Mouse (Mus musculus) B cell, adult 62 days (primary cell): ENCODE measurements around the gene Dcps. TPM values are rescaled to one million over a fixed set of nuclear protein-coding genes. Genes with fewer than 3 reads are reported as not detected.

Experiments
- total RNA-seq: library from RNA; stranded (reverse); gene quantifications from 4 replicates; pipeline ENCODE4 v1.2.4, GENCODE M21; 2023

The Dcps gene
- total RNA-seq: 35.4 to 37.3 TPM (median 35.6 TPM) in 4 replicates

DNA sequence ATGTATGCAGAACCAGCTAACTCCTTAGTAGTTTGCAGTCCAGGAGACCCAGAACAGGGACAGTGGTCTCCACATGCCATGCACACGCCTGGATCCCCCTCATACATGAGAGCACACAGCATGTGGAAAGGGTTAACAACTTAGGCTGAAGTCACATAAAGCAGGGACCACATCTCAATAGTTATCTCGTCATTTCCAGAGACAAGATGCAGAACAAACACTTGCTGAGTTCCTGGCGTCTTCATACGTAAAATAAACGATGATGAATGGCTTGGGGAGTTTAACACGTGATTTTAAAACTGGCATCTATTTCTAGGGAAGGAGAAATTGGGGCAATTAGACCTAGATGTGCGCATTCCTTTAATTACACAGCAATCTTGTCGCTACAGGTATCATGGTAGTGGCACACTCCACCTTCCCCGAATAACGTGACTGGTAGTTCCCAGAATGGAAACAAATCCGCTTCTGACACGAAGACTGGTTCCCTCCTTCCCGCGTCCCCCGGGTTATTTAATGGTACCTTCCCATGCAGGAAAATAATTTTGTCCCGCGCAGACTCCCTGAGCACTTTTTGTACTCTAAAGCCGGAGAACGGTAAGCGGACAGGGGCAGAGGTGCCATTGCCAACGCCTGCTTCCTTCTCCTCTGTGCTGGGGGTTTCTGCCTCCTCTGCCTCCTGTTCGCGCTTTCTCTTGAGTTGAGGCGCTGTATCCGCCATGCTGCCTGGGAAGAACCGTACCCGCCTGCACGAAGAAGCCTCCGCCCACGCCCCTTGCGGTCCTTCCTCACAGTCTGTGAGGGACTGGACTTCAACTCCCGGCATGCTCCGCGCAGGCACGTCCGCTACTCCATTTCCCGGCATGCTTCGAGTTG lies at the start of gene Dcps:
Dcps (minus strand) TSS at position 811 of the 873 bp plus-strand sequence.

DNA sequence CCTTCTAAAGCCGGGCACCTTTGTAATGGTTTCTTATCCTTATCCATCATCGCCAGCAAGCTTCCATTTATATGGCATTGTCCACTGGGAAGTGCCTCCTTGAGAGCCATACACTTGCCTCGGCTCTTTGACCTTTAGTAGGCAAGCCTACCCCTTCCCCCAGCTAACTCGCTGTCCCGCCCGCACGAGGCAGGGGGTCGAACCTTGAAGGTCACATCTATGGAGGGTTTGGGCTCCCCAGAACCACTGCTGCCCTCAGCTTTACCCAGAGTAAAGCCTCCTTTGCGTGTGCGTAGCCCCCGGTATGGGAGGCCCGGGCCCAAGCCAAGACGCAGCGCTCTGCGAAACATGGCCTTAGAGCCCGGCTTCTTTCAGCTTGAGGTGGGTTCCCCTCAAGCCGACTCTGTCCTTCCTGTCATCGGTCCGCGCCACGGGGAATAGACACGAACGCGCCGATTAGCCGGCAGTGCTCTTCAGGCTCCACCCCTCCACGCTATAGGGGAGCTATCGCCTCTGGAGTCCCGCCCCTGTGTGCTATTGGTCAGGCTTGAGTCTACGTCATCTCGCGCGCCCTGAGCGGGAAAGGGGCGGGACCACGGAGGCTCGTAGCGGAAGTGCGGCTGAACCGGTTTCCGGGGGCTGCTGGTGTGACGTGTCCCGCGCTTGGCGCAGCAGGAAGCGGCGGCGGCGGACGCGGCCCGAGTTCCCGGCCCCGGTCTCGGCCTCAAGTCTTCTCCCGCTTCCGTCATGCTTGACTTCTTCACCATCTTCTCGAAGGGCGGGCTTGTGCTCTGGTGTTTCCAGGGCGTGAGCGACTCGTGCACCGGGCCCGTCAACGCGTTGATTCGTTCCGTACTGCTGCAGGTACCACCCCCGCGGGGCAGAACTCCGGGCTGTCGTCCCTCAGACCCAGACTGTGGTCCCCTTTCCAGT lies 34.9 kb upstream of the Dcps start, which contains the start of gene Foxred1:
Foxred1 (minus strand) TSS at position 514 of the 933 bp plus-strand sequence.

GRCm38 (mm10) chr9:35199772-35200471 lies 24.1 kb upstream of the Dcps start, which contains the start of the genes Srpr and Tirap:
TSS of gene Srpr (plus strand) at chr9:35200175.
TSS of gene Tirap (minus strand) at chr9:35200291.

DNA sequence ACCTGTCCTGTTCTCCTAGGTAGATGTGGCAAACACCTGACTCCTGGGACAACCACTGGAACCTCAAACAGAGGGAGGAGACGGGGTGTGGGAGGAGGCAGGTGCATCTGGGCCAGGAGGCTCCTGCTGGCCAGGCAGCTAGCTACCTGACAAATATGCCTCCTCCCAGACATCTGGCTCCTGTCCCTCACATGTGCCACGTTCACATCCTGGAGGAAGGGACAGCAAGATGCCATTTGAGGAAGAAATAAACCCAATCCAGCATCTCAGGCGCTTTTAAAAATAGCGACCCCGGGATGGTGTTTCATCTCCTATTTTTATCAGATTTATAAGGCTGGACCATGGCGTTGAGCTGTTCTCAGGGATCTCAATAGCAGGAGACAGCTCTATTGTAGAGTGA lies 56.7 kb downstream of the Dcps start, which contains the start of gene St3gal4:
St3gal4 (minus strand) TSS at position 101 of the 400 bp plus-strand sequence.

Other genes starting within 250 kb of the Dcps start
- gene St3gal4, start 56.8 kb downstream of the Dcps start, total RNA-seq: 10.0 to 17.9 TPM (median 14.7 TPM) in 4 replicates
- 98.3 to 120 TPM (median 101 TPM) in 4 replicates for gene Srpr, start 24.1 kb upstream of the Dcps start, total RNA-seq
- gene Tirap, start 24.2 kb upstream of the Dcps start, total RNA-seq: 10.5 to 11.9 TPM (median 11.6 TPM) in 4 replicates
- gene Foxred1, start 35.0 kb upstream of the Dcps start, total RNA-seq: 30.5 to 37.8 TPM (median 35.8 TPM) in 4 replicates
- 18.0 to 26.5 TPM (median 22.5 TPM) in 4 replicates for gene Fam118b, start 91.7 kb upstream of the Dcps start, total RNA-seq
- 26.0 to 30.3 TPM (median 27.1 TPM) in 4 replicates for gene Rpusd4, start 91.8 kb upstream of the Dcps start, total RNA-seq
- 5.1 to 8.5 TPM (median 6.4 TPM) in 4 replicates for gene Cdon, start 245.1 kb upstream of the Dcps start, total RNA-seq